Mouse (Mus musculus): ENCODE measurements at regions not wholly inside any gene's neighbourhood (a gene's known extent, or its start where the extent isn't known, plus 50 kb on each side); places are given as distances from the start of the nearest gene placed in this dataset.

- DNase-seq (ENCODE audit: low spot score in 2 of 2): no peak
Measured at GRCm38 (mm10) chr1:184478006-184478405, 254.4 kb downstream of the Hlx start.

DNA sequence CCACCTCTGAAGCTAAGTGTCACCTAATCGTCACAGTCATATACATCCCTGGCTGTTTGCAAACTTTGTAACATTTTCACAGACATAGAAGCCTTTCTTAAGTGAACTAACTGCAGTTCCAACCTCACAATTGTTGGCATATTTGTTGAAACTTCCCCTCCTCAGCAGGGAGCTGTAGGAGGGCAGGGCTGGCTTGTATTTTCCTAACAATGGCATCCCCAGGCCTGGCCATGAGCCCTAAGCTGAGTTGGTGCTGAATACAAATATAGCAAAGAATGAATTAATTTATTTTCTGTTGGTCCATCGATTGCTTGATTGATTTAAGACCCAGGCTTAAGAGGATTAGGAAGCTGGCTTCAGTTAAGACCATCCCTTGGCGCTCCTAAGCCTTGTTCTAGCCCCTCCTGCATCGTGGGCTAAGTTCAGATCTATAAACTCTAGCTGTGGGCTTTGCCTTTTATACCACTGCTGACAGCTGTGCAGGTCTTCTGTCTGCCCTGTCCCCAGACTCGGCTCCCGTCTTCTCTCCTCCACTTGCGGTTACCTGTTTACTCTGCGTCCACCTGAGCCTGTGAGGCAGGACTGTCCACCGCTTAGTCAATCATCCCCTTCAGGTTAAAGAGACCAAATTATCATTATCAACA is 269.8 kb downstream of the Hlx start:
- no peak for DNase-seq (ENCODE audit: low spot score in 2 of 2)

- DNase-seq (ENCODE audit: low spot score in 2 of 2): no peak
Measured at GRCm38 (mm10) chr1:184461411-184461810, 271.0 kb downstream of the Hlx start.

DNA sequence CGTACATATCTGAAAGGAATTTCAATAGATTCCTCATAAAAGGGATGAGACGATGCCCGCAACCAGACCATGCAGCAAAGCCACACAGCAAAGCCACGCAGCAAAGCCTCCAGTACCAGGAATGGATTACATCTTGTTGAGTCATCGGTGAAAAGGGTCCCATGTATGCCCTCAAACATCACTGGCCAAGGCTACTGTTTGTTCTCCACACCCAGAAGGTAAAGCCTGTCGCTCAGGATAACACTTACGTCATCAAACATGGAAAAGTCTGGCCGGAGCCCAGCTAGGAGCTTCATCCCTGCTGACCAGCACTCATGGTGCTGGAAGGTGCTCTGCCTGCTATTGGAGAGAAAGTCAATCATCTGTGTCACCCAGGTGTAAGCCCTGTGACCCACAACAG is 275.7 kb downstream of the Hlx start:
- no peak for DNase-seq (ENCODE audit: low spot score in 2 of 2)

DNA sequence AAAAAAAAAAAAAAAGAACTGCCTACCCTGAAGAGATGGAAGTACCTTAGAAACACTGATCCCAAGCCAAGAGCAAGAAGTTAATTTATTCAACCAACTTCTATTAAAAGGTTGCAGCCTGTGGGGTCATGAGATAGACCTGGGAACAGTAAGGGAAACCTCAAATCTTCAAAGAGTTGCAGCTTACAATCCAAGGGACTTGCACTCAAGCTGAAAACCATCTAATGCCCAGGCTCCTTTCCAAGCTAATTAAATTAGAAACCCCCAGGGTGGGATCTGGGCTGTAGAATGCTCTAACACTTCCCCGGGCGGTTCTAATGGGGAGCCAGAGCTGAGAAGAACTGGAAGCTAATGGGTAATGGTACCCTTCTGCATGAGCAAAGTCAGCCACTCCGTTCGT is 278.0 kb downstream of the Hlx start:
- no peak for DNase-seq (ENCODE audit: low spot score in 2 of 2)

- DNase-seq (ENCODE audit: low spot score in 2 of 2): no peak
Measured at GRCm38 (mm10) chr1:184453673-184454072, 278.7 kb downstream of the Hlx start.

- DNase-seq (ENCODE audit: low spot score in 2 of 2): no peak
Measured at GRCm38 (mm10) chr1:184453061-184453460, 279.4 kb downstream of the Hlx start.

GRCm38 (mm10) chr1:184451686-184452085 is 280.7 kb downstream of the Hlx start:
- no peak for DNase-seq (ENCODE audit: low spot score in 2 of 2)

- DNase-seq (ENCODE audit: low spot score in 2 of 2): no peak
Measured at GRCm38 (mm10) chr1:184449007-184449406, 283.4 kb downstream of the Hlx start.

GRCm38 (mm10) chr1:184447911-184448310 is 284.5 kb downstream of the Hlx start:
- peak in 1 of 2 experiments; percentile 63 for DNase-seq (ENCODE audit: low spot score in 2 of 2)

GRCm38 (mm10) chr1:184447161-184447667 is 285.2 kb downstream of the Hlx start:
- no peak for DNase-seq (ENCODE audit: low spot score in 2 of 2)

- DNase-seq (ENCODE audit: low spot score in 2 of 2): no peak
Measured at GRCm38 (mm10) chr1:184444189-184444588, 288.2 kb downstream of the Hlx start.

DNA sequence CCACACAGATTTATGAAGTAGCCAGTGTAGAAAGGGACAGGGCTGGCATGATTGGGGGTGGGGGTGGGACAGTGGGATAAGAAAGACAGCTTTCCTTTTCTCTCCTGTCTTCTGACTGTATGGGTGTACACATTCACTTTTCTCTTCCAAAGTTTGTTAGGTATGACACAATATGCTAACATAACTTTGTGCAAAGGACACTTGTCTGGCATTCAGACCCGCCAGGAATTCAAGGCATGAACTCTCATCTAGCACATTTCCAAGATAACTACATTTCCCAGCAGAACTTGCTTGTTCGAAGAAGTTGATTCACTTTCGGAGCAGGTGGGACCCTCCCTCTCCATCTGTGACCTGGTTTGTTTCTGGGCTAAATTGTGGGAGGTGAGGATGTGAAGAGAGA is 289.7 kb downstream of the Hlx start:
- no peak for DNase-seq (ENCODE audit: low spot score in 2 of 2)

- no peak for DNase-seq (ENCODE audit: low spot score in 2 of 2)
Measured at GRCm38 (mm10) chr1:184441005-184441557, 291.3 kb downstream of the Hlx start.

GRCm38 (mm10) chr1:184439506-184439905 is 292.9 kb downstream of the Hlx start:
- no peak for DNase-seq (ENCODE audit: low spot score in 2 of 2)

DNA sequence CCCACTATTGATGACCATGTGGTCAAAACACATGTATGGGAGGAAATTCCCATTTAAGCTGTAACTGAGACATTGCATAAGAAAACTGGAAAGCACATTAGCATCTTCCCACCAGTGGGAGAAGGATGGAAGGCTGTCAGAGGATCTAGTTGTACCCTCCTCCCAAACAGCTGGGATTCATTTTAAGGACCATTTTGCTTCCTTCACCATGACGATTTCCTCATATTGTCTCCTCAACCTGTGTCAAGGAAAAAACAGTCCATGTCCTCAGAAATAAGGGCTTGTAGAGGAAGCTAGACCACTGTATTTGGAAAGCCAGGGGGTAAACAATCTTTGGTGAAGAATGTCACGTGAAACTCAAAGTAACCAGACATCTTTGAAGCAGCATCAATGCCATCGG is 296.0 kb downstream of the Hlx start:
- no peak for DNase-seq (ENCODE audit: low spot score in 2 of 2)

DNA sequence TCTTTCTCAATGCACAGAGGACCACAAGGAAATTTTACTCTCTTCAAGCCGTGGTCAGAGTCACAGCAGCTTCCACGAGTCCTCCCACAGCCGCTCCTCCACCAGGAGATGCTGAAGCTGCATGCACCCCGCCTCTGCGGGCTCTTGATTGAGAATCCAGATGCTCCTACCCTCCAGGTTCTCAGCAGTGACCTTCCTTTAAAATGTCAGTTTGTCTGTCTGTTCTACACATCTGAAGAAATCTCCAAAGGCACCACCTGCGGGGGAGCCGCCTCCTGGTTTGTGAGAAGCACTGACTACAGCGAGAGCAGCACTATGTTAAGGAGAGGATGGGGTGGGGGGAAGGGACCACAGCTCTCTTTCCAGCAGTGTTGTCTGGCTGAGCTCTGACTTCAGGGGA is 303.8 kb downstream of the Hlx start:
- no peak for DNase-seq (ENCODE audit: low spot score in 2 of 2)

GRCm38 (mm10) chr1:184428035-184428434 is 304.4 kb downstream of the Hlx start:
- DNase-seq (ENCODE audit: low spot score in 2 of 2): no peak

DNA sequence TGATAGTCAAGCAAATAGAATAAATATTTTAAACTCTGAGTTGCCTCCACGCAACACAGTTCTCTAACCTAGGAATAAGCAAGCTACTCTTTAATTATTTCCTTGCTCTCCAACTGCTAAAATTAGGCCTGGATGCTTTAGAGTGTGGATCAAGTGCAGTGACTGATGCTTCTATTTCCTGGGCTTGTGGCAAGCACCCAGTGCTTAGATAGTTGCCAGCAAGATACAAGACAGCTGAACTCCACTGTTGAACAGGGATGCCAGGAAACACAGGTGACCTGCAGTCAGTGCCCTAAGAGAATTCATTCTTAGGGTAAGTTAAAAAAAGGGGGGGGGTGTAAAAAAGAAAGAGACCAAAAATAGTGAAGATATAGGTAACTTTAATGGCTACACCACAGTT is 306.7 kb downstream of the Hlx start:
- no peak for DNase-seq (ENCODE audit: low spot score in 2 of 2)

GRCm38 (mm10) chr1:184424035-184424434 is 308.4 kb downstream of the Hlx start:
- no peak for DNase-seq (ENCODE audit: low spot score in 2 of 2)

GRCm38 (mm10) chr1:184412596-184412995 is 319.8 kb downstream of the Hlx start:
- no peak for DNase-seq (ENCODE audit: low spot score in 2 of 2)

GRCm38 (mm10) chr1:184411066-184411465 is 321.4 kb downstream of the Hlx start:
- DNase-seq (ENCODE audit: low spot score in 2 of 2): no peak

- no peak for DNase-seq (ENCODE audit: low spot score in 2 of 2)
Measured at GRCm38 (mm10) chr1:184409986-184410385, 322.4 kb downstream of the Hlx start.

Data from left cerebral cortex, adult 8-10 months (tissue).